Mouse (Mus musculus): ENCODE data around the gene Rpl29.

DNA sequence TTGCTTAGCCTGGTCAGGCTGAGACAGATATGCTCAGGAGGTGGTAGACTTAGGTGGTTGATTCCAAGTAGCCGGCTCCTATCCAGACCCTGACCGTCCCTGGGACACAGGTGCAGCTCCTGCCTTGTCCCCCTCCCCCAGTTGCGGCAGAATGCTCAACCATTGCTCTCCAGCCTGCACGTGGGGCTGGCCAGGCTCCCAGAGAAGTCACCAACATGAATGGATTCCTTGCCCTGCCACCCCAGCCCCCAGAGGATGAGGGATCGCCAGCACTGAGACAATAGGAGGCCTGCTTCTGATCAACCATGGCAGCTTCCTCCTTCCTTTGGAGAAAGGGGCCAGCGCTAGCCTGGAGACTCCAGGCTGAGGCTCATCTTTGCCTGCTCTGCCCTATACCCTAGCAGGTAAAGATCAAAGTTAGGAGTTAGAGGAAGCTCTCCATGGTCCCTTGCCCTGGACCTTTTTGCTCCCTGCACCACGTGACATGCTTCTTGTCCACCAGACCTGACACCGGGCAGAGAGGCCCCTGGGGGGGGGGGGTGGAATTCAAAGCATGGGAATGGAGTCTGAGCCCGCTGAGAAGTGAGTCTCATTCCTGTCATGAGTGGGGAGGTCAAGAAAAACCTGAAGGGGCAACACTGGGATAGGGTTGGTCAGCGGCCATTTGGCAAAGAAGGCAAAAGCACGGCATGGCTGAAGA, 36.3 kb upstream of the Rpl29 start:
- TF ChIP-seq CTCF (conservative IDR thresholded peaks at IDR 0.05; ENCODE audit: insufficient read depth, insufficient read length, low read depth, low read length) (no peak), POLR2A (IDR thresholded peaks at IDR 0.05; ENCODE audit: low read depth, low read length) (no peak)
